Mouse (Mus musculus): ENCODE measurements around the gene Asb5. TPM values are rescaled to one million over a fixed set of nuclear protein-coding genes. Genes with fewer than 3 reads are reported as not detected.
"Not testable (repeated sequence)": the region's sequence is repeated elsewhere in the genome, so short reads cannot be mapped to it uniquely, and the experiment has no call there.

The Asb5 gene
- total RNA-seq (2021), result under 1 TPM; 0.78 to 0.94 TPM

DNA sequence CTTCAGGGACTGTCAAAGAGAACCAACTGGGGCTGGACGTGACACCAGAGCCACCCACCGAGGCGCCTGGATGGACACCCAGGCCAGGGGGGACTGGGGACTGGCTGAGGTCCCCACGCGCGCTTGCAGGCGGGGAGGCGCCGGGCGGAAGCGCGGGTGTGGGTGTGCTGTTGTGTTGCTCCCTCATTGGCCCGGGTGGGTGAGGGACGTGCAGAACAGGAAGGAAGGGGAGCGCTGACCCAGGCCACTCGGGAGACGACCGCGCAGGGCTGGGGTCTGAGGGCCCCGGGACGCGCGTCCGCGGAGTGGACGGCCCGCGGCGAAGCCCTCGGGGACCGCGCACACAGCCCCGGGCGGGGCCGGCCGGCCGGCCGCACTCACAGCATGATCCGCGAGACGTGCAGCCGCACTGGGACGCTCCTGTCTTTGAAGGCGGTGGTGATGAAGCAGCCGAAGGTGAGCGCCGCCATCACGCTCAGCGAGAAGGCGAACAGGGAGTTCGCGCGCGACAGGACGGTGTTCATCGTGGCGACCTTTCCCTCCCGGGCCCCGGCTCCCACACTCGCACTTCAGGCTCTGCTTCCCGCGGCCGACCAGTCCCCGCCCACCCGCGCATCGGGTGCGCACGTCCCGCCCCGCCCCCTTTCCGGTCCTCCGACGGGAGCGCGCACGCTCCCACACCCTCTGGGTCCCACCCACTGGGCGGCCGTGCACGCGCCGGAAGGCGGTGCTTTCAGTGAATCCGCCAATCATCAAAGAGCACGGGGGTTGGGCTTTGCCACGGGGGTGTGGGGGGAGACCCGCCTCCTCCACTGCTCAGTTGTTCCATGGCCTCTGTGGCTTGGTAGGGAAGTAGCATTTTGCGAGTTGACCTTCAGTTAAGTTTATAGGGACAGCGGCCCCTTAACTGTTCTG lies at the start of gene Asb5, which contains the start of gene Spcs3:
Gene Asb5 (plus strand): TSS at position 199 of the 915 bp plus-strand sequence.
Gene Spcs3 (minus strand): TSS at position 617 of the 915 bp plus-strand sequence.
- peak; percentile 93 to 97 for DNase-seq (ENCODE audit: low spot score in 2 of 2)
- intact Hi-C loops (cut with DNase I), result loop anchor here (2.0 to 10.0 kb wide), 4 partner anchors 25 to 425 kb away; partner anchors contain the start of gene Gpm6a

DNA sequence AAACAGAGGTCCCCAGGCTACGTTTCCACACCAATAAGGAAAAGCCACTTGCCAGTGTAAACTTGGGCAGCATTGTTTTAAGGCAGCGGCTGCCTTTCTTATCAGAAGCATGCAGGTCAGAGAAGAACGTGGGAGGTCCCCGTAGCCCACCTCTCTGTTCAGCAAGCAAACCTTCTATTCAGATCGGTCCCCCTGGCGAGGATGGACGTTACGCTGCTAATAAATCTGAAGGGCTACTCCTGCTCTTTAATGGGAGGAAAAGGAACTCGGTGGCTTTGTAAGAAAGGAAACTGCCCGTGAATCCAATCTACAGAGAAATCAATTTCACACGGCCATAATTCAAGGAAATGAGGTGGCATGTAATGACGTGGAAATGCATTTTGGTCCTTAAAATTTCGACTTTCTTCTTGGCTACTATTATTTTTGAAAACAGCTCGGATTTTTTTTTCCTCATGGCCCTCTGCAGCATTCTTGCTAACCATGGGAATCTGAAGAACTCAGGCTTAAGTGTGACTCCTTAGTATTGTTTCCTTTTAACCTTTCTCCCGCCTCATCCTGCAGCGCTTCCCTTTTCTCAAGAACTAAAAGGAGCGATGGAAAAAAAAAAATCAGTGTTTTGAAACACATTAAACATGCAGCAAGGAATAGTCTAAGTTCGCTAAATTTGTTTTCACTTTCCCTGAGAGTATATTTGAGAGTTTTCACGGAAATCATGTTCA lies 42.7 kb upstream of the Asb5 start:
- intact Hi-C loops (cut with DNase I), result loop anchor here (10.0 kb wide), 1 partner anchor 442 kb away; no protein-coding TSS in a partner anchor
- no peak for DNase-seq (ENCODE audit: low spot score in 2 of 2)

DNA sequence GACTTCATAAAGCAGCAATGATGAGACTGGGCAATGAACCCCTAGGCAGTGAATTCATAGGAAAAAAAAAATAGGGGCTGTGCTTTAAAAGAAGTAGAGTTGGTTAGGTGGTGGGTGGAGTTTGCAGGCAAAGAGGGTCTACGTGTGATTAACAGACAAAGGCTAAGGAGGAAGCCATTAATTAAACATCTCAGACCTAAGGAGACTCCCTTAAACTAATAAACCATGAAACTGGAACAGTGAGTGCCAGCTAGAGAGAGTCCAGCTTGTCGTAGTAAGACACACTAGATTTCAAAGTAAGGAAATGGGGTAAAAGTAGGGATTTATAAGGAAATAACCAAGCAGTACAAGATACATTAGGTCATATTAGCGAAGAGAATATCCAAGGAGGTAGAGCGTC lies 40.9 kb upstream of the Asb5 start:
- DNase-seq (ENCODE audit: low spot score in 2 of 2), result no peak
- intact Hi-C loops (cut with DNase I), result loop anchor here (10.0 kb wide), 1 partner anchor 444 kb away; no protein-coding TSS in a partner anchor

DNA sequence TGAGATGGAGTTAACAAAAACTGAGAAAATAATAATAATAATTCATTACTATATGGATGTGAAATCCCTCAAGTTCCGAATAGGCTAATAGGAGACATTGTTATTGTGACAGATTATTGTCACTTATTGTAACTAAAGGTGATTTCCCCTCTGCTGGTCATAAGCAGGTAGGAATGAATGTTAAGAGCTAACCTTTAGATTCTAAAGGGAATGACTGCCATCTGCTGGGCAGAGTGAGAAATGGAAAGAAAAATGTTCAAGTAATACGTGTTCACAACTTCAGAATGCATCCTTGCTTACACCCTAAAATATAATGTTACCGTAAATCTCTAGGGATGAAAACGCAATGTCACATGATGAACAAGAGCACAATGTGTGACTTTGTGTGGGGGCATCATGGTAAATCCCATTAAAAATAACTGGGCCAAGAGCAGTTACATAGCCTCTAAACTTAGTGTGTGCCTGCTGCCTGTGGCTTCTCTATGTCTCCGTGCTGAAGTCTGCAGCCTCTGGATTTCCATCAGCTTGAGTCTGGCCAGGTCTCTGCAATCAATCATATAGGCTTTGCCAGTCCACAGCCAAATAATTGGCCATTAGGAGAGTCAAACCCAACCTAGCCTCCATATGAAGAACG lies 38.2 kb upstream of the Asb5 start:
- intact Hi-C loops (cut with DNase I), result loop anchor here (2.0 to 5.0 kb wide), 4 partner anchors 414 to 884 kb away; partner anchors contain the start of gene Vegfc

DNA sequence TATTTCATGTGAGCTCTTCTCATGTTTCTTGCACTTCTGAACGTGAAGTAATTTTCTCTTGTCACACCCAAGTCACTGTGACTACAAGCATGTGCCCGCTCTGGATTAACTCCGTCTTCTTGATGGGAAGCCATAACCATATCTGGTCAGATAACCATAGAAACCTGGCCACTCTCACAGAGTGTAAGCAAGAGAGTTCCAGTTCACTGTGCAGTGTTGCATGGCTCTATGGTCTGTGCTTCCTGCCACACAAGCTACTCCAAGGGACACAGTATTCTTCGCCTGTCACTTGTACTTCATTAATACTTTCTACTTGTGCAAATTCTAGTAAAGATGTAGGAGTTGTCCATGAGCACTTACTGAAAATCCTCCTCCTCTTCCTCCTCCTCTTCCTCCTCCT lies 37.4 kb upstream of the Asb5 start:
- intact Hi-C loops (cut with DNase I), result loop anchor here (2.0 to 5.0 kb wide), 4 partner anchors 415 to 885 kb away; partner anchors contain the start of gene Vegfc
- no peak for DNase-seq (ENCODE audit: low spot score in 2 of 2)

More for the DNA sequence above, 38.2 kb upstream of the Asb5 start:
- DNase-seq (ENCODE audit: low spot score in 2 of 2), result peak; percentile 47 to 61

DNA sequence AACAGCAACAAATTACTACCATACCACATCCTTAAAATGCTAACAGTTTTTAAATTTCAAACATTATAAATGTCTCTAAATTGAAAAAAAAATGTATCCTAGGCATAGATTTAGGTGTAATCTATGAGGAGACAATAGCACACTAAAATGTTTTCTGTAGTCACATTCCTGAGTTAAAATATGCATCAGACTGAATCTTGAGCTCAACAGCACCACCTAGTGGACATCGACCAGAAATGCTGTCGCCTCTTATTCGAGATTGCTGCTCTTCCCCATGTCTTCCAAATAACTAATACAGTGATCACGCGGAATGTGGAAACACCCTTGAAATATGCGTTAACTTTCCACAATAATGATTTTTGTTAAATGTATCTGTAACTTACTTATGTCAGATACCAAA lies 36.3 kb upstream of the Asb5 start:
- peak; percentile 65 to 74 for DNase-seq (ENCODE audit: low spot score in 2 of 2)
- intact Hi-C loops (cut with DNase I), result loop anchor here (5.0 kb wide), 2 partner anchors 811 to 886 kb away; no protein-coding TSS in a partner anchor

DNA sequence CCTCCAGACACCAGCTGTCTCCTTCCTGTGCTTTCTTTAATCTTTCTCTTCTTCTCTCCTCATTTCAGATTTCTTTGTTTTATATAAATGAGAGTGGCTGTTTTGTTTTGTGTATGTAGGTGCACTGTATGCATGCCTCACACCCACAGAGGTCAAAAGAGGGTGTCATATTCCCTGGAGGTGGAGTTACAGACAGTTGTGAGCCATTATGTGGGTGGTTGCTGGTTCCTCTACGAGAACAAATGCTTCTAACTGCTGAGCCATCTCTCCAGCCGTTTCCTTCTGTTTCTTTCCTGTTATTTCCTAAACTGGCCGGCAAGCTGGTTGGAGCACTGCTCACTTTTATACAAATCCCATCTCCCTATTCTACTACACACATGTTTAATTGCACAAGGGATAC lies 35.5 kb upstream of the Asb5 start:
- peak in 1 of 2 experiments; percentile 17 for DNase-seq (ENCODE audit: low spot score in 2 of 2)
- intact Hi-C loops (cut with DNase I), result loop anchor here (5.0 kb wide), 2 partner anchors 812 to 887 kb away; no protein-coding TSS in a partner anchor

DNA sequence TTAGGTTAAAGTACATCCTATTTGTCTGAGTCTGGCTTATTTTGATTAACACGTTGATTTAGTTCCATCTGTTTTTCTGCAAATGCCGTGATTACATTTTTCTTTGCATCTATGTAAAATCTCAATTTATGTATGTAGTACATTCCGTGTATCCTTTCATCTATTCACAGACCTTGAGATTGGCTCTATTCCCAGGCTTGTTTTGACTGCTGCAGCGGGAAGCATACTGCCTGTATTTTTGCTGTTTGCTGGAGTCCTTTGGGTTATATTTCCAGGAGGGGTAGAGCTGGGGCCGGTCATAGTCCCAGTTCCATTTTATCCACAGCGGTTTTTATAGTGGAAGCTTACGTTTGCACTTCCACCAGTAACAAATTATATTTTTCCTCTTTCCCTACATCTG lies 26.3 kb upstream of the Asb5 start:
- intact Hi-C loops (cut with DNase I), result loop anchor here (10.0 kb wide), 2 partner anchors 232 to 1982 kb away; no protein-coding TSS in a partner anchor
- peak in 1 of 2 experiments; percentile 43 for DNase-seq (ENCODE audit: low spot score in 2 of 2)

DNA sequence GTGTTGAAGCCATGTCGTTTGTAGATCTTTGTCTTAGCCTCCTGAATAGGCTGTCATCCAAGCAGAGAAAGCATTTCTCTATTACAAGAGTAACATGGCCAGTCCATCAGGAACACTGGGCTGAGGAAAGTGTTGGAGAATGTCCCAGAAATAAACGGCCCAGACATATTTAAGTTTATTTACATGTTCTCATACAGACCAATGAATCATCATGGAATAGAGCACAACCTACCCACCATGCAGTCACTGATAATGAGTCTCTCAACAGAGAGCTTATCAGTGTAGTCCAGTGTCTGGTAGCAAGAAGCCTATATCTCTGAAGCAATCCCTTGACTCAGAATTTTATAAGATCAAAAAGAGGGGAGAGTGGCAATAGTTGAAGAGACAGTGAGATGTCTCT lies 24.3 kb upstream of the Asb5 start:
- no peak for DNase-seq (ENCODE audit: low spot score in 2 of 2)
- intact Hi-C loops (cut with DNase I), result loop anchor here (5.0 to 10.0 kb wide), 3 partner anchors 230 to 1980 kb away; no protein-coding TSS in a partner anchor

DNA sequence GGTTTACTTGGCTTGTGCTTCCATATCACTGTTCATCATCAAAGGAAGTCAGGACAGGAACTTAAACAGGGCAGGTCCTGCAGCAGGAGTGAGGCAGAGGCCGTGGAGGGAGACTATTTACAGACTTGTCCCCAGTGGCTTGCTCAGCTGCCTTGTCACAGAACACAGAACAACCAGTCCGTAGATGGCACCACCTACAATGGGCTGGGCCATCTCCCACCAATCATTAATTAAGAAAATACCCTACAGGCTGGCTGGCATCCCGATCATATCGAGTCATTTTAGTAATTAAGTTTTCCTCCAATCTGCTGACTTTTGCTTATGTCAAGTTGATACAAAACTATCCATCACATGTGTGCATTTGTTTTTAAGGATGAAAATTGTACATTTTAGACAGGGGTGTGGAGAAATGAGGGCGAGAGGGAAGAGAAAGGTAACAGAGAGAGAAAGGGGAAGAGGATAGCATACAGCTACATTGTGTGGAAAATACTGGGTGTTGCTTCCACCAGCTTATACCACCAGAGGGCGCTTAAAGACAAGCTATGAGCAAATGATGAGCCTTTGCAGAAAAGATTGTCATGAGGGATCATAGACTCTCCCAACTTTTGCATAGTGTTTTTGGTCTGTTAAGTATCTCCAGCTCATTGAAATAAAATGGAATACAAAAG lies 21.8 kb upstream of the Asb5 start:
- intact Hi-C loops (cut with DNase I), result loop anchor here (1.0 to 10.0 kb wide), 4 partner anchors 153 to 1977 kb away; no protein-coding TSS in a partner anchor

DNA sequence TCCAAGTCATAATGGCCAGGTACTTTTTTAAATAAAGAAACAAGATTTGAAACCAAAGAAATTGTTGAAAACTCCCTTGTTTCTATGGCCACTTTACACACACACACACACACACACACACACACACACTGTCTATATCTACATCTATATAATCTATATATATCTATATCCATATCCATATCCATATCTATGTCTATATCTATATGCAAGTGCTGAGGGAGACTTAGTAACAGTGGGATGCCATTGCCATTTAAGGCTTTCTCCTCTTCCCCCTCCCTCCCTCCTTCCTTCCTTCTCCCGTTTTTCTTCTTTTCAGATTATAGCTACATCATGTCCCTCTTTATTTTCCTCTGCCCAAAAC lies 21.3 kb upstream of the Asb5 start:
- intact Hi-C loops (cut with DNase I), result loop anchor here (5.0 to 10.0 kb wide), 3 partner anchors 227 to 1977 kb away; no protein-coding TSS in a partner anchor
- no peak for DNase-seq (ENCODE audit: low spot score in 2 of 2)

More for the DNA sequence above, 21.8 kb upstream of the Asb5 start:
- DNase-seq (ENCODE audit: low spot score in 2 of 2), result peak; percentile 89 to 95

DNA sequence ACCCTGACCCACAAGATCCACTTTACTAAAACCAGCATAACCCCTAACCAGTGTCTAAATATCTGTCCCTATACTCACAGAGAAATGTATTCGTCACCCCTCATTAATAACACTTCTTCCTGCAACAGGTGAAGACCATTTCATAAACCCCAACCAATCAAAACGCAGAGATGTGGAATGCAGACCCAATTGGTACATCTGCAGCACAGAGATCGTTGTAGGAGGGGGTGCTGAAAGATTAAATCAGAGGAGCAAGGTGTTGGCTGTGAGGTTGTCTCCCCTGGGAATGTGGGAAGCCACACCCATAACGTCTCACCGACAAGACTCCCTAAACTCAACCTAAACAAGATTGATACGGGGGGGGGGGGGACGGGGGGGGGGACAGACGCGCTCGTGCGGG lies 20.6 kb upstream of the Asb5 start:
- DNase-seq (ENCODE audit: low spot score in 2 of 2), result peak in 1 of 2 experiments; percentile 31
- intact Hi-C loops (cut with DNase I), result loop anchor here (5.0 to 10.0 kb wide), 3 partner anchors 226 to 1976 kb away; no protein-coding TSS in a partner anchor

DNA sequence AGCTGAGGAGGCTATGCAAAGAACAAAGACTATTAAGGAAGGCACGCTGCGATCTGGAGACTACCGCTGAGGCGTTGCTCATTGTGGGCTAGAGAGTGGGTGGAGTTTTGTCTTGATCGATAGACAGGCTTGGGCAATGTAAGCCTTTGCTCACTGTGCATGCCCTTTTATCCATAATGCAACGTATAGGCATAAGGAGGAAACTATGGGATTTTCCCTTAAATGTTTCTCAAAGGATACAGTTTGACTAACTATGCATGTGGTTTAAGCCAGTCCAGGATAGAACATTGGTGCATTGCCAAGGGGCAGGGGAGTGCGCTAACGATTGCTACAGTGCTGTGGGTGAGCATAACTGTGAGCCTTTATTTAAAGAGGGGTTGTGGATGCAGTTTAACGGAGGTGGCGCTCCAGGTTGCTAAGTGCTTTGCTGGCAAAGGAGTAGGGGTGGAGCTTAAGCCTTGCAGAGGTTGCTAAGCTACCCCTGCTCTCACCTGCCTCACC lies 20.1 kb upstream of the Asb5 start:
- peak; percentile 60 to 76 for DNase-seq (ENCODE audit: low spot score in 2 of 2)
- intact Hi-C loops (cut with DNase I), result loop anchor here (5.0 to 10.0 kb wide), 3 partner anchors 226 to 1976 kb away; no protein-coding TSS in a partner anchor

DNA sequence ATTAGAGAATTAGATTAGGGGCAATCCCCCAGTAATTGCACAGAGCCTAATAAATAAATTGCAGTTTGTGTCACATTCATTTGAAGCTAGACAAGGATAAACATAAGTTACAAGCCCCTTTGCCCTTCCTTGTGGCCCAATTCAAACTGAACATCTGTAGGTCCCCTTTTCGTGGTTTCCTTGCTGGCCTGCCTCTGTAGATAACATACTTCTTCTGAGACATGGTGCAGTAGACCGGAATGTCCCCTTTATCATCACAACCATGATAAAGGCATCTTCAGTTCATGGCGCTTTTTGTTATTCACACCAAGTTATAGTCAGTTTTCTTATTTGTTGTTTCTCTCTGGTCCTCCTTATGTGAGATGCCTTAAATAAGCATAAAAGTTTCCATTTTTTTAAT lies 17.6 kb upstream of the Asb5 start:
- intact Hi-C loops (cut with DNase I), result no loop called here

DNA sequence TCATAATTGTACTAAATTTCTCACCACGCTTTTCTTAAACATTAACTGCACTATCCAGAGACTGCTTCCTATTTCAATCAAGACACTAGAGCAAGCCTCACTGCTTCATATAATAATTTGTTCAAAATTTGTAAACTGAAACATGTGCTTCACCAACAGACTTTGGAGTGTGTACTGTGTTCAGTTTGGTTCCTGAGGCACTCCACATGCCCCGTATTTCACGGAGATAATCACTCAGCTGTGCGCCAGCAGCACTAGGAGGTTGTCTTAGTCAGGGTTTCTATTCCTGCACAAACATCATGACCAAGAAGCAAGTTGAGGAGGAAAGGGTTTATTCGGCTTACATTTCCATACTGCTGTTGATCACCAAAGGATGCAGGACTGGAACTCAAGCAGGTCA lies 17.2 kb upstream of the Asb5 start:
- intact Hi-C loops (cut with DNase I); DNase-seq (ENCODE audit: low spot score in 2 of 2): not testable (repeated sequence)

More for the DNA sequence above, 17.6 kb upstream of the Asb5 start:
- DNase-seq (ENCODE audit: low spot score in 2 of 2), result no peak

DNA sequence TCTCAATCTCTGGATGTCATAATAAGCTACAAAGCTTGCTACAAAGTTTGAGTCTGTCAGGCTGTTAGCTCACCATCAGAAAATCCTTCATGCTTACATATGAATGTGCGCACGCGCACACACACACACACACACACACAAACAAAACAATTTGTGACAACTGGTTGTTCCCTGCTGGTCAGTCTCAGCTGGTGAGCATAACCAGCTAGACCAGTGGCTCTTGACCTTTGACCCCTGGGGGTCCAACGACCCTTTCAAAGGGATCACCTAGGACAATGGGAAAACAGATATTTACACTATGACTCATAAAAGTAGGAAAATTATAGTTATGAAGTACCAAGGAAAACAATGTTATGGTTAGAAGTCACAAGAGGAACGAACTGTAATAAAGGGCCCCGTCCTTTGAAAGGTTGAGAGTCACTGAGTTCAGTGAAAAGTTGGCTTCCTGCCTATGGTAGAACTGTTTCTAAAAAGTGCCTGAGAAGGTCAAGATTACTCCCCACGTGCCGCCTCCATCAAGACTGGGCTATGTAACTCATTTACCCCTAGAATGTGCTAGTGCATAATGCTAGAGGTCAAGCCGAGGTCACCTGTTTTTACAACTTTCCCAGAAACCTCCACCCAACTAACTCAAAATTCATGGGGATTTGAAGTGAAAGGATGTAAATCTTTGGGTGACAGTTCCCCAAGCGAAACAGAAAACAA lies 10.5 kb upstream of the Asb5 start:
- DNase-seq (ENCODE audit: low spot score in 2 of 2), result no peak
- intact Hi-C loops (cut with DNase I), result no loop called here

DNA sequence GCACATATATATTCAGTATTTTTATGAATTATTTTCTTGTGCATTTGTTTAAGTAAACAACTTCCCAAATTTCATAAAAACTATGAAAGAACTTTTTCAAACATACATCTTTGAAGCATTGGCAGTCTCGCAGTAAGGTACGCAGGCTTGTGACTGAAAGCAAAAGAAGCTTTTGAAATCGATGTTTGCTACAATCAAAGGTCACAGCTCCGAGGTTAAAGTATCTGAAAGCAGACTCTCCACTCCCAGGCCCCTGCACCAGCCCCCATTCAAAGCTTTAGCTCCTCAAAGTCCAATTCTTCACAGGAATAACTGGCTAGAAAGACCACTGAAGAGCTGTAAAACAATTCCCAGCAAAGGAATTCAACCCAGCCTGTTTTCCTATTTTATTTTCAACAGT lies 8.9 kb upstream of the Asb5 start:
- DNase-seq (ENCODE audit: low spot score in 2 of 2), result no peak
- intact Hi-C loops (cut with DNase I), result loop anchor here (10.0 kb wide), 2 partner anchors 204 to 434 kb away; partner anchors contain the start of gene Gpm6a

DNA sequence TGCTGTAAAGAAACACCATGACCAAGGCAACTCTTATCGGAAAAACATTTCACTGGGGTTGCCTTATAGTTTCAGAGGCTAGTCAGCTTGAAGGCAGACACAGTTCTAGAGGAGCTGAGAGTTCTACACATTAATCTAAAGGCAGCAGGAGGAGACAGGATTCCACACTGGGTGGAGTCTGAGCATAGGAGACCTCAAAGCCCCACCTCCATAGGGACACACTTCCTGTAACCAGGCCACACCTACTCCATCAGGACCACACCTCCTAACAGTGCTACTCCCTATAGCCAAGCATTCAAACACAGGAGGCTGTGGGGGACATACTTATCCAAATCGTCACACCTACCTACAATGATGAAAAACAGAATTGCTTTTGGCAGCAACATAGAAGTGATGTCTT lies 3.8 kb upstream of the Asb5 start:
- no peak for DNase-seq (ENCODE audit: low spot score in 2 of 2)
- intact Hi-C loops (cut with DNase I), result loop anchor here (5.0 to 10.0 kb wide), 3 partner anchors 137 to 429 kb away; partner anchors contain the start of gene Gpm6a

Data from left cerebral cortex, postnatal 25 days (tissue).